Mouse (Mus musculus) 416B (cell line): Measurements from ENCODE around the gene Magee2.
"Not testable (repeated sequence)": the region's sequence is repeated elsewhere in the genome, so short reads cannot be mapped to it uniquely, and the experiment has no call there.

Experiments
- DNase-seq: peaks from one replicate; pipeline ENCODE4 v3.0.0; 2011; ENCODE audit warnings: low read depth

The Magee2 gene

DNA sequence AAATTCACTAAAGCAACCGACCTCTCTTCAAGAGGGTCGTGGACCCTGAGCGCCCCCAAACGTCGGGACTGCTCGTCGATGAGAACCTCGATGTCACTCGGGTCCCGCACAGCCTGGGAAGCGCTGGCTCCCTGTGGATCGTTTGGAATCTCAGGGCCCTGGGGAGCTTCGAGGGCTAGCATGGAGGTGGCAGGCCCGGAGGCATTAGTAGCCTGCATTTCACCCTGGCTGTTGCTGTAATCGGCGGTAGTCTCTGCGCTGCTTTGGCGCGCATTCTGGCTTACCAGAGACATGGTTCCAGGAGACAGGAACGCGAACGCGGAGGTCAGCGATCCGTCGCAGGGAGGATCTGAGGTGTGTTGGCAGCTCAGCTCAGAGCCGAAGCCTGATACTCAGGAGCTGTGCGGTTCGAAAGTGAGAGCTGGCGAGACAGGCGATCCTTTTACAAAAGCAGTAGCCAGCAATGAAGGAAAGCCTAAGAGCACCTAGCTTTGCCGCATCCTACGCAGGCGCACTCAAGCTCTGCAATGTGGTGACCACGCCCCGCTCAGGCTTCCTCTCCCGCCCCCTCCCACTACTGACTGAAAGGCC is at the start of gene Magee2:
TSS of gene Magee2 (minus strand) at position 517 of the 591 bp plus-strand sequence.
- no peak for DNase-seq

DNA sequence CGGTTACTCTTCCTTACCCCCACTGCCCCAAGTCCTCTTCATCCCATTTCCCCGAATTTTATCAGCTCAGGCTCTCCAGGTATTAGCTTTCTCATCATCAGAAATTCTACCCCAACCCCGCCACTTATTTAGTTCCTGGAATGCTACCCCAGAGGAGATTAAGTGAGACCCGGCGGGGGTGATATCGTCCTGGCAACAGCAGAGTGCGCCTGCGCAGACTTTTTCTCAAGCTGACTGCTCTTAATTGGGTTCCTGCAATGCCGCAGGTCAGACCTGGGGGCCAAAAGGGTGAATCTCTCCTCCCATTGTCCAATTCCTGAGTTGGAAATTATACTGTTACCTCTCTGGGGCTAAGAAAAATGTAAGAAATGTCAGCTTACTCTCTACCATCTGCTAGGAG is 3.5 kb downstream of the Magee2 start:
- no peak for DNase-seq

DNA sequence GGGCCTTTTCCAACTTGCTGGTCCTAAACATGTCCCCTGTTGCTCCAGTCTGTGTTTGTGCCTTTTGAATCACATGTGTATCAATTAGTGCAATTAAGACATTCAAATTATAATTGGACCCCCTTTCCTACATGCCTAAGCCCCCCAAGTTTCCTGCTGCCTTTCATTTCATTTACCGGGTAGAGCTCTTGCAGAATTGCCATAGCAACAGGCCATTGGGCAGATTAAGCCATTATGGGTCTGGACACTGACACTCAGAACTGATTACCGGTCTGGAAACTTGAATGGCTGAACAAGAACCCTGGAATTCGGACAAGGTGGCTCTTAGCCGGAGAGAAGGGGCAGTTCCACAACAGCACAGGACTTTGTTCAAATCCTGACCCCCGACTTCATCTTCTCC is 39.5 kb downstream of the Magee2 start:
- DNase-seq: not testable (repeated sequence)

DNA sequence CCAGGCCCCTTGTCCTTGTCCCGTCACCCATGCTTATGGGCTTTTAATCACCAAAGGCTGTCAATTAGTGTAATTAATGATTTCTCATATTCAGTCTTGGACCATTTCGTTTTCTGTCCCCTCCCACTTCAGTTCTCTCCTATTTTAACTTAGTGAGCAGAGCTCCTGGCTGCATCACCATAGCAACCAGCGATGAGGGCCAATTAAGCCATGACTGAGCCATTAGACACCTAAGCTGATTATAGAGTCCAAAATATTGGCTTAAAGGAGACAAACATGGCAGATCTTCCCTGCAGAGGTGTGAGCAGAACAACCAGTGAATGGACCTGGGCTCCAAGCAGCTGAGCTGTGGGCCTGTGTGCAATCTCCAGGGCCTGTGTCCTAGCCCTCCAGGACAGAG is 40.1 kb downstream of the Magee2 start:
- DNase-seq: not testable (repeated sequence)

DNA sequence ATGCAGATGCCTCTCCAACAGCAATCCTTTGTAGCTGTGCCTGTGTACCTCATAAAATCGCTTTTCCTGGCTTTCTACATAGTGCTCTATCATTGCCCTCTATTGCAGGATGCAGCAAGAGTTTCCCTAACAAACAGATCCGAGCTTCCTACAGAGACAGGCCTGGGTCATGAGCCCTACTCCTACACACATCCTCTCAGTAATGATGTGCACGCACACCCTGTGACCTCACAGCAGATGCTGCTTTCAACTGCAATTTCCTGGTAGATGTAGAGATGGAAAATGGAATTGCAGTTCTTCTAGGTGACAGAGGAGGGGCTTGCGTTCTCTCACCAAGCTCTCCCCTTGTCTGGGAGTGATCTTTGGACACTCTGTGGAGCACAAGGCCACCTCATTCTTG is 43.4 kb downstream of the Magee2 start:
- DNase-seq: not testable (repeated sequence)
